Mouse (Mus musculus): ENCODE data around the gene Gm20538. TPM values are rescaled to one million over a fixed set of nuclear protein-coding genes. Genes with fewer than 3 reads are reported as not detected.

Gm20538 gene
- total RNA-seq (2012; rRNA removed) (not detected in 2 replicates), polyA plus RNA-seq (2012; ENCODE audit: insufficient read depth in 1 of 2, insufficient read length in 2 of 2, low read depth in 1 of 2, low replicate concordance in 2 of 2, missing spikeins in 1 of 2) (not detected)

DNA sequence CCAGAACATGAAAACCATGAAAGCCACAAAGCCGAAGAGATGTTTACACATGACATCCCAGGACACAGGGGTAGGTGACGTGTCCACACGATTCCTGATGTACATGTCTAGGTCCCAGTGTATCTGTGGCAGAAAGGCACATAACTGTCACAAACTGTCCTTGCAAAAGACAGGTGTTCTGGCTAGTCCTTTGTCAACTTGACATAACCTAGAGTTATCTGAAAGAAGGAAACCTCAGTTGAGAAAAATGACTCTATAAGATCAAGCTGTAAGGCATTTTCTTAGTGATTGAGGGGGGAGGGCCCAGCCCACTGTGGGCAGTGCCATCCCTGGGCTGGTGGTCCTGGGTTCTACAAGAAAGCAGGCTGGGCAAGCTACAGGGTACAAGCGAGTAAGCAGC is at the start of gene Gm20538:
TSS of gene Gm20538 (minus strand) at position 101 of the 400 bp plus-strand sequence.
- no peak within 1 kb of the TSS for H3K4me3 ChIP-seq (ENCODE audit: control insufficient read depth in 1 of 2, insufficient read depth in 1 of 2, low read depth in 2 of 2, low read length in 2 of 2)
- TF ChIP-seq JUND (IDR thresholded peaks at IDR 0.05; ENCODE audit: low read depth, low read length) = no peak
- no peak for TF ChIP-seq TAL1 (IDR thresholded peaks at IDR 0.05; ENCODE audit: low read length)
- TF ChIP-seq E2F4 (IDR thresholded peaks at IDR 0.05; ENCODE audit: borderline replicate concordance, low read depth, low read length) = no peak
- TF ChIP-seq UBTF (IDR thresholded peaks at IDR 0.05; ENCODE audit: borderline replicate concordance, insufficient read depth, low read depth, low read length) = no peak
- TF ChIP-seq HCFC1 (IDR thresholded peaks at IDR 0.05; ENCODE audit: low read depth, low read length) = no peak
- TF ChIP-seq NRF1 (IDR thresholded peaks at IDR 0.05; ENCODE audit: insufficient read depth, low read depth, low read length, poor library complexity, severe bottlenecking) = no peak
- no peak for TF ChIP-seq ZNF384 (IDR thresholded peaks at IDR 0.05; ENCODE audit: low read depth, low read length)
- no peak for TF ChIP-seq EP300 (IDR thresholded peaks at IDR 0.05; ENCODE audit: low read depth in 1 of 2, low read length in 2 of 2)
- TF ChIP-seq CTCF (IDR thresholded peaks at IDR 0.05 in 2 of 3, conservative IDR thresholded peaks at IDR 0.05 in 1 of 3; ENCODE audit: control insufficient read depth in 1 of 3, insufficient read depth in 1 of 3, low read depth in 2 of 3, low read length in 3 of 3, poor library complexity in 1 of 3, severe bottlenecking in 1 of 3) = no peak
- TF ChIP-seq ETS1 (IDR thresholded peaks at IDR 0.05; ENCODE audit: low read depth, low read length) = no peak
- TF ChIP-seq TCF12 (IDR thresholded peaks at IDR 0.05; ENCODE audit: low read depth, low read length) = no peak
- TF ChIP-seq POLR2AphosphoS5 (IDR thresholded peaks at IDR 0.05; ENCODE audit: borderline replicate concordance, low read depth, low read length) = no peak
- no peak for TF ChIP-seq ZC3H11A (IDR thresholded peaks at IDR 0.05; ENCODE audit: low read depth, low read length)
- TF ChIP-seq ELF1 (IDR thresholded peaks at IDR 0.05; ENCODE audit: low read depth, low read length) = no peak
- TF ChIP-seq MEF2A (IDR thresholded peaks at IDR 0.05; ENCODE audit: extremely low read depth, insufficient replicate concordance, low read depth, low read length, poor library complexity, severe bottlenecking) = no peak
- no peak for TF ChIP-seq POLR2A (IDR thresholded peaks at IDR 0.05; ENCODE audit: control insufficient read depth in 1 of 2, insufficient read depth in 1 of 2, low read depth in 1 of 2, low read length in 2 of 2, poor library complexity in 1 of 2)
- no peak for TF ChIP-seq SIN3A (IDR thresholded peaks at IDR 0.05; ENCODE audit: low read length)
- no peak for TF ChIP-seq BHLHE40 (IDR thresholded peaks at IDR 0.05; ENCODE audit: borderline replicate concordance, low read depth, low read length)
- no peak for TF ChIP-seq CHD1 (IDR thresholded peaks at IDR 0.05; ENCODE audit: low read depth, low read length)
- TF ChIP-seq MAX (IDR thresholded peaks at IDR 0.05; ENCODE audit: low read length) = no peak
- H3K27me3 ChIP-seq (ENCODE audit: control insufficient read depth in 1 of 2, insufficient read depth in 2 of 2, low read length in 2 of 2) = no peaks in the 10 kb centered on the region
- no peak for DNase-seq (ENCODE audit: low read depth, low spot score)
- no peak within 1 kb of the TSS for H3K27ac ChIP-seq (ENCODE audit: control insufficient read depth, low read depth, low read length)
- H3K36me3 ChIP-seq (ENCODE audit: control insufficient read depth in 1 of 2, insufficient read depth in 2 of 2, low read length in 2 of 2) = peaks cover 11 to 13% of the 10 kb centered on the region in 2 experiments
- no peak within 1 kb of the TSS for H3K9ac ChIP-seq (ENCODE audit: control insufficient read depth, low read depth, low read length, poor library complexity, severe bottlenecking)
- no peaks in the 10 kb centered on the region for H3K9me3 ChIP-seq (replicated peaks; ENCODE audit: insufficient read depth, low read length)
- H3K79me2 ChIP-seq (ENCODE audit: control insufficient read depth, insufficient read depth, low read length, poor library complexity) = peaks cover 19% of the 10 kb centered on the region
- H3K4me1 ChIP-seq (ENCODE audit: control insufficient read depth in 1 of 2, insufficient read depth in 2 of 2, low read length in 2 of 2) = peaks cover 2 to 10% of the 10 kb centered on the region in 2 experiments; a peak in 2 of 4 replicates

- Histone ChIP-seq H3K36me3 (ENCODE audit: control insufficient read depth in 1 of 2, insufficient read depth in 2 of 2, low read length in 2 of 2) (no peaks in the 10 kb centered on the region), H3K9ac (ENCODE audit: control insufficient read depth, low read depth, low read length, poor library complexity, severe bottlenecking) (no peak overlapping the region), H3K9me3 (replicated peaks; ENCODE audit: insufficient read depth, low read length) (no peaks in the 10 kb centered on the region), H3K4me1 (ENCODE audit: control insufficient read depth in 1 of 2, insufficient read depth in 2 of 2, low read length in 2 of 2) (no peaks in the 10 kb centered on the region), H3K27me3 (ENCODE audit: control insufficient read depth in 1 of 2, insufficient read depth in 2 of 2, low read length in 2 of 2) (no peaks in the 10 kb centered on the region; a peak in 3 of 4 replicates), H3K4me3 (ENCODE audit: control insufficient read depth in 1 of 2, insufficient read depth in 1 of 2, low read depth in 2 of 2, low read length in 2 of 2) (no peak overlapping the region), H3K79me2 (ENCODE audit: control insufficient read depth, insufficient read depth, low read length, poor library complexity) (no peaks in the 10 kb centered on the region), H3K27ac (ENCODE audit: control insufficient read depth, low read depth, low read length) (no peak overlapping the region)
- DNase-seq (ENCODE audit: low read depth, low spot score) = no peak
- TF ChIP-seq CHD2 (IDR thresholded peaks at IDR 0.05; ENCODE audit: low read length) (no peak), TAL1 (IDR thresholded peaks at IDR 0.05; ENCODE audit: low read length) (no peak), E2F4 (IDR thresholded peaks at IDR 0.05; ENCODE audit: borderline replicate concordance, low read depth, low read length) (no peak), MAX (IDR thresholded peaks at IDR 0.05; ENCODE audit: low read length) (no peak), ZKSCAN1 (IDR thresholded peaks at IDR 0.05; ENCODE audit: low read depth, low read length) (no peak), SMC3 (IDR thresholded peaks at IDR 0.05; ENCODE audit: low read depth, low read length) (no peak), SIN3A (IDR thresholded peaks at IDR 0.05; ENCODE audit: low read length) (no peak), RAD21 (IDR thresholded peaks at IDR 0.05; ENCODE audit: low read depth, low read length) (no peak)
Observed at GRCm38 (mm10) chr19:44594180-44594579, 41.5 kb upstream of the Gm20538 start.

Measured in MEL (cell line).